ENCODE assay signal across 8 mouse cellular contexts in the genomic region with DNA sequence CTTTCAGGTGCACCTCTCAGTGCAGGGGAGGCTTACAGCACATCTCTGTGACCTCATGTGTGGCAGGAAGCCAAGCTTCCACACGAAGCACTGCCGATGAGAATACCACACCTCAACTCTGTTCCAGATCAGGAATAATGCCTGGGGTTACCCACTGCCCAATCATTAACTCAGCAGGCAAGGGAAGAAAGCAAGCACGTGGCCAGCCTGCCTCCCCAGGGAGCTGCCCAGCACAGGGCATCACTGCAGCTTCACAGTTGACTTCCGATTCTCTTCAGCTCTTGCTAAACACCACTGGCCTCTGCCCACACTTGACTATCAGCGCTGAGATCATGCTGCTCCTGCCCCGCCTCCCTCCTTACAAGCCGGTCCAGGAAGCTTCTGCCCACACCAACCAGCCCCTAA. TPM values are rescaled to one million over a fixed set of nuclear protein-coding genes. Genes with fewer than 3 reads are reported as not detected.
DNase-seq lines count a peak whose midpoint lies in the region; ATAC-seq lines count a peak whose summit lies in the region.

No protein-coding gene starts in this region.

- no peak overlapping the region for H3K9ac ChIP-seq in hindbrain, embryonic 16.5 days (ENCODE audit: low read depth, low read length)
- H3K9ac ChIP-seq in liver, embryonic 12.5 days = 0 out of 2 replicates have a peak overlapping the region, but pooled peaks have one; percentile 43

- WGBS in hindbrain, embryonic 16.5 days = 20% methylated on average over 7 of the region's 7 CpGs
- WGBS in liver, embryonic 12.5 days (ENCODE audit: insufficient replicate concordance) = 11% methylated on average over 7 of the region's 7 CpGs

- peaks cover 26% of the 10 kb centered on the region for H3K4me1 ChIP-seq in hindbrain, embryonic 16.5 days (ENCODE audit: control insufficient read depth, insufficient read depth, low read depth, low read length)
- peaks cover 36% of the 10 kb centered on the region for H3K4me1 ChIP-seq in liver, embryonic 12.5 days

- H3K9me3 ChIP-seq in hindbrain, embryonic 16.5 days (ENCODE audit: control insufficient read depth, low read length) = no peaks in the 10 kb centered on the region
- no peaks in the 10 kb centered on the region for H3K9me3 ChIP-seq in liver, embryonic 12.5 days (replicated peaks)

- no peaks in the 10 kb centered on the region for H3K36me3 ChIP-seq in hindbrain, embryonic 16.5 days (ENCODE audit: control insufficient read depth, insufficient read depth, low read length)
- H3K36me3 ChIP-seq in liver, embryonic 12.5 days = peaks cover 12% of the 10 kb centered on the region; the same call in 1 of the 2 replicates

- no peaks in the 10 kb centered on the region for H3K27me3 ChIP-seq in hindbrain, embryonic 16.5 days (replicated peaks; ENCODE audit: control insufficient read depth, insufficient read depth, low read length)
- no peaks in the 10 kb centered on the region for H3K27me3 ChIP-seq in liver, embryonic 12.5 days (replicated peaks)

- H3K4me3 ChIP-seq in hindbrain, embryonic 16.5 days (ENCODE audit: low read length) = no peak overlapping the region
- H3K4me3 ChIP-seq in liver, embryonic 12.5 days = no peak overlapping the region

- no peak overlapping the region for H3K27ac ChIP-seq in hindbrain, embryonic 16.5 days (ENCODE audit: low read depth, low read length)
- H3K27ac ChIP-seq in liver, embryonic 12.5 days = 0 out of 2 replicates have a peak overlapping the region, but pooled peaks have one; percentile 4

- H3K4me2 ChIP-seq in hindbrain, embryonic 16.5 days (ENCODE audit: low read length) = peak overlapping the region; percentile 9
- peak overlapping the region; percentile 37 for H3K4me2 ChIP-seq in liver, embryonic 12.5 days

- peak; percentile 38 for DNase-seq in testis, postnatal 14 days (ENCODE audit: low spot score)
- DNase-seq in testis, postnatal 10 days (ENCODE audit: low spot score) = no peak
- DNase-seq in adrenal gland, postnatal 25 days = peak; percentile 60
- peak; percentile 15 to 32 for DNase-seq in gastrocnemius, adult 8-10 months (ENCODE audit: low spot score in 2 of 2)
- peak; percentile 70 for DNase-seq in naive thymus-derived CD4-positive, alpha-beta T cell, adult 2 months (ENCODE audit: low read depth)
- no peak for DNase-seq in thymus, postnatal 10 days (ENCODE audit: low spot score in 2 of 2)

- peak; percentile 46 for ATAC-seq in hindbrain, embryonic 16.5 days
- ATAC-seq in liver, embryonic 12.5 days = peak; percentile 77

RNA-seq across cellular contexts. Expression of a gene that starts 7.6 kb away (rescaled TPM):
- total RNA-seq in adrenal gland, postnatal 25 days (2021) = 50.9 and 52.9 TPM in 2 replicates
- 10 to 100 TPM; 16.3 to 23.3 (median 19.4) TPM for total RNA-seq in gastrocnemius, adult 8-10 months (2022)
- polyA plus RNA-seq in hindbrain, embryonic 16.5 days (2015; fragmentation: Nextera tagmentation; extraction: Ambion mirVana) = 23.9 and 26.1 TPM in 2 replicates
- polyA plus RNA-seq in liver, embryonic 12.5 days (2016; fragmentation: Nextera tagmentation; extraction: Ambion mirVana) = 12.6 and 12.7 TPM in 2 replicates

Comparison
In these comparisons a context has a peak if more than half of its experiments do, and no peak if none do; other contexts are left out.
1. DNase-seq: peak in testis, postnatal 14 days (single experiment), adrenal gland, postnatal 25 days (single experiment), gastrocnemius, adult 8-10 months (2 of 2) and naive thymus-derived CD4-positive, alpha-beta T cell, adult 2 months (single experiment); none in testis, postnatal 10 days (single experiment) and thymus, postnatal 10 days (0 of 2).